Comparison of ENCODE assay signal across 8 mouse cellular contexts in genomic region chr9:20951441-20951840, GRCm38 (mm10). TPM values are rescaled to one million over a fixed set of nuclear protein-coding genes. Genes with fewer than 3 reads are reported as not detected.
DNase-seq lines count a peak whose midpoint lies in the region; ATAC-seq lines count a peak whose summit lies in the region.

No protein-coding gene starts in this region.

- WGBS in embryonic facial prominence, embryonic 13.5 days = 11% methylated on average over 14 of the region's 14 CpGs
- whole genome bisulfite sequencing in hindbrain, embryonic 15.5 days = 18% methylated on average over 14 of the region's 14 CpGs
- WGBS in liver, embryonic 12.5 days (ENCODE audit: insufficient replicate concordance) = 13% methylated on average over 14 of the region's 14 CpGs
- 17% methylated on average over 14 of the region's 14 CpGs for WGBS in neural tube, embryonic 13.5 days

- DNase-seq in heart, adult 11 months = peak; percentile 94
- no peak for DNase-seq in heart, postnatal 36 days
- DNase-seq in adrenal gland, adult 18-20 months (ENCODE audit: low spot score in 2 of 2) = peak; percentile 52 to 64
- DNase-seq in ovary, postnatal 36 days (ENCODE audit: low spot score) = no peak

- peaks cover under 1% of the 10 kb centered on the region; the same call in 1 of the 2 replicates for H3K36me3 ChIP-seq in embryonic facial prominence, embryonic 13.5 days
- no peaks in the 10 kb centered on the region for H3K36me3 ChIP-seq in hindbrain, embryonic 15.5 days
- peaks cover 45% of the 10 kb centered on the region for H3K36me3 ChIP-seq in liver, embryonic 12.5 days
- no peaks in the 10 kb centered on the region for H3K36me3 ChIP-seq in neural tube, embryonic 13.5 days

- H3K4me1 ChIP-seq in embryonic facial prominence, embryonic 13.5 days = peaks cover 17% of the 10 kb centered on the region
- H3K4me1 ChIP-seq in hindbrain, embryonic 15.5 days (replicated peaks) = peaks cover 15% of the 10 kb centered on the region
- H3K4me1 ChIP-seq in liver, embryonic 12.5 days = peaks cover 64% of the 10 kb centered on the region
- H3K4me1 ChIP-seq in neural tube, embryonic 13.5 days (replicated peaks) = peaks cover 29% of the 10 kb centered on the region

- H3K9me3 ChIP-seq in embryonic facial prominence, embryonic 13.5 days = no peaks in the 10 kb centered on the region
- no peaks in the 10 kb centered on the region for H3K9me3 ChIP-seq in hindbrain, embryonic 15.5 days
- H3K9me3 ChIP-seq in liver, embryonic 12.5 days (replicated peaks) = no peaks in the 10 kb centered on the region
- H3K9me3 ChIP-seq in neural tube, embryonic 13.5 days = no peaks in the 10 kb centered on the region

- peak overlapping the region; percentile 87 for H3K9ac ChIP-seq in embryonic facial prominence, embryonic 13.5 days
- peak overlapping the region; percentile 77 for H3K9ac ChIP-seq in hindbrain, embryonic 15.5 days
- H3K9ac ChIP-seq in liver, embryonic 12.5 days = peak overlapping the region; percentile 90
- H3K9ac ChIP-seq in neural tube, embryonic 13.5 days = peak overlapping the region; percentile 93

- ATAC-seq in embryonic facial prominence, embryonic 13.5 days (ENCODE audit: insufficient number of reproducible peaks, insufficient read depth, low FRiP score, low TSS enrichment, low read depth) = no peak
- no peak for ATAC-seq in hindbrain, embryonic 15.5 days (ENCODE audit: low FRiP score, low read depth)
- no peak for ATAC-seq in liver, embryonic 12.5 days
- ATAC-seq in neural tube, embryonic 13.5 days (ENCODE audit: low read depth) = no peak

- H3K27ac ChIP-seq in embryonic facial prominence, embryonic 13.5 days = peak overlapping the region; percentile 94
- peak overlapping the region; percentile 93; the same call in 1 of the 2 replicates for H3K27ac ChIP-seq in hindbrain, embryonic 15.5 days (replicated peaks)
- peak overlapping the region; percentile 93 for H3K27ac ChIP-seq in liver, embryonic 12.5 days
- peak overlapping the region; percentile 90 for H3K27ac ChIP-seq in neural tube, embryonic 13.5 days (replicated peaks)

- H3K4me2 ChIP-seq in embryonic facial prominence, embryonic 13.5 days = peak overlapping the region; percentile 89
- H3K4me2 ChIP-seq in hindbrain, embryonic 15.5 days = peak overlapping the region; percentile 93
- peak overlapping the region; percentile 91 for H3K4me2 ChIP-seq in liver, embryonic 12.5 days
- H3K4me2 ChIP-seq in neural tube, embryonic 13.5 days = peak overlapping the region; percentile 97

- H3K27me3 ChIP-seq in embryonic facial prominence, embryonic 13.5 days = no peaks in the 10 kb centered on the region
- no peaks in the 10 kb centered on the region for H3K27me3 ChIP-seq in hindbrain, embryonic 15.5 days
- H3K27me3 ChIP-seq in liver, embryonic 12.5 days (replicated peaks) = no peaks in the 10 kb centered on the region
- H3K27me3 ChIP-seq in neural tube, embryonic 13.5 days = no peaks in the 10 kb centered on the region

- peak overlapping the region; percentile 87 for H3K4me3 ChIP-seq in embryonic facial prominence, embryonic 13.5 days
- peak overlapping the region; percentile 74 for H3K4me3 ChIP-seq in hindbrain, embryonic 15.5 days
- H3K4me3 ChIP-seq in liver, embryonic 12.5 days = peak overlapping the region; percentile 82
- H3K4me3 ChIP-seq in neural tube, embryonic 13.5 days = peak overlapping the region; percentile 90

- intact Hi-C loops in heart, postnatal 36 days (cut with DNase I) = no loop called here

RNA-seq across cellular contexts. Expression of gene Dnmt1, which starts 8.2 kb away (rescaled TPM):
- 10 to 100 TPM; 13.0 to 13.6 TPM for total RNA-seq in heart, postnatal 36 days (2021)
- total RNA-seq in adrenal gland, adult 18-20 months (2021) = 10 to 100 TPM; 33.6 to 34.9 TPM
- 102 and 109 TPM in 2 replicates for polyA plus RNA-seq in embryonic facial prominence, embryonic 13.5 days (2015; fragmentation: Nextera tagmentation; extraction: Ambion mirVana)
- 60.5 and 63.9 TPM in 2 replicates for polyA plus RNA-seq in hindbrain, embryonic 15.5 days (2015; fragmentation: Nextera tagmentation; extraction: Ambion mirVana)
- polyA plus RNA-seq in liver, embryonic 12.5 days (2016; fragmentation: Nextera tagmentation; extraction: Ambion mirVana) = 97.3 and 101 TPM in 2 replicates
- polyA plus RNA-seq in neural tube, embryonic 13.5 days (2015; fragmentation: Nextera tagmentation; extraction: Ambion mirVana) = 54.2 and 63.7 TPM in 2 replicates

RNA-seq across cellular contexts. Expression of gene S1pr2, which starts 25.1 kb away (rescaled TPM):
- 1 to 10 TPM; 3.9 to 5.1 TPM for total RNA-seq in heart, postnatal 36 days (2021)
- total RNA-seq in adrenal gland, adult 18-20 months (2021) = 10 to 100 TPM; 18.3 to 22.0 TPM
- 67.8 and 71.5 TPM in 2 replicates for polyA plus RNA-seq in embryonic facial prominence, embryonic 13.5 days (2015; fragmentation: Nextera tagmentation; extraction: Ambion mirVana)
- polyA plus RNA-seq in hindbrain, embryonic 15.5 days (2015; fragmentation: Nextera tagmentation; extraction: Ambion mirVana) = 8.5 and 10.8 TPM in 2 replicates
- 6.6 and 6.7 TPM in 2 replicates for polyA plus RNA-seq in liver, embryonic 12.5 days (2016; fragmentation: Nextera tagmentation; extraction: Ambion mirVana)
- 9.9 and 10.1 TPM in 2 replicates for polyA plus RNA-seq in neural tube, embryonic 13.5 days (2015; fragmentation: Nextera tagmentation; extraction: Ambion mirVana)

RNA-seq across cellular contexts. Expression of gene Mrpl4, which starts 51.1 kb away (rescaled TPM):
- 100 to 1,000 TPM; 139 to 148 TPM for total RNA-seq in heart, postnatal 36 days (2021)
- total RNA-seq in adrenal gland, adult 18-20 months (2021) = 100 to 1,000 TPM; 122 to 124 TPM
- polyA plus RNA-seq in embryonic facial prominence, embryonic 13.5 days (2015; fragmentation: Nextera tagmentation; extraction: Ambion mirVana) = 142 TPM in 2 replicates
- 109 and 114 TPM in 2 replicates for polyA plus RNA-seq in hindbrain, embryonic 15.5 days (2015; fragmentation: Nextera tagmentation; extraction: Ambion mirVana)
- polyA plus RNA-seq in liver, embryonic 12.5 days (2016; fragmentation: Nextera tagmentation; extraction: Ambion mirVana) = 89.3 and 91.4 TPM in 2 replicates
- polyA plus RNA-seq in neural tube, embryonic 13.5 days (2015; fragmentation: Nextera tagmentation; extraction: Ambion mirVana) = 105 and 110 TPM in 2 replicates

RNA-seq across cellular contexts. Expression of gene Eif3g, which starts 53.0 kb away (rescaled TPM):
- 100 to 1,000 TPM; 104 to 117 TPM for total RNA-seq in heart, postnatal 36 days (2021)
- total RNA-seq in adrenal gland, adult 18-20 months (2021) = 100 to 1,000 TPM; 156 to 162 TPM
- 292 and 343 TPM in 2 replicates for polyA plus RNA-seq in embryonic facial prominence, embryonic 13.5 days (2015; fragmentation: Nextera tagmentation; extraction: Ambion mirVana)
- polyA plus RNA-seq in hindbrain, embryonic 15.5 days (2015; fragmentation: Nextera tagmentation; extraction: Ambion mirVana) = 249 and 256 TPM in 2 replicates
- 303 and 313 TPM in 2 replicates for polyA plus RNA-seq in liver, embryonic 12.5 days (2016; fragmentation: Nextera tagmentation; extraction: Ambion mirVana)
- 253 and 267 TPM in 2 replicates for polyA plus RNA-seq in neural tube, embryonic 13.5 days (2015; fragmentation: Nextera tagmentation; extraction: Ambion mirVana)

Comparison
In these comparisons a context has a peak if more than half of its experiments do, and no peak if none do; other contexts are left out.
1. DNase-seq: peak in heart, adult 11 months (single experiment) and adrenal gland, adult 18-20 months (2 of 2); none in heart, postnatal 36 days (0 of 2) and ovary, postnatal 36 days (single experiment).
2. Peak in every context shown above with its lines, with median percentiles within 50 percentile points of each other: H3K27ac ChIP-seq, H3K4me2 ChIP-seq, H3K4me3 ChIP-seq and H3K9ac ChIP-seq.